Mouse (Mus musculus): ENCODE results near the gene Acsbg2.

DNA sequence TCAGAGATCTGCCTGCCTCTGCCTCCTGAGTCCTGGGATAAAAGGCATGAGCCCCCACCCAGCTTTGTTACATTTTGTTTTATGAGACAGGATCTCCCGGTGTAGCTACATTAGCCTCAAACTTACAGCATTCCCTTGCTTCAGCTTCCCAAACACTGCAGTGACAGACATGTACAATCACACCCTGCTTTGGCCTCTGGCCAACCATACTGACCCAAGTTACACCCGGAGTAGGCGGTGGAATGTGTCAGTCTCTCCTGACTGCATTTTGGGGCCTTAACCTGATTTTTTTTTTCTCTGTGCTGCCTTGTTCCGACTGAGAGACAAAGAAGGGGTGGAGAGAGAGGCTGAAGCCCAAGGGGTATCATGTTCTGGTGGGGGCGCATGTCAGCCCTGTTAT lies 10.1 kb upstream of the Acsbg2 start:
- TF ChIP-seq TAL1 (IDR thresholded peaks at IDR 0.05; ENCODE audit: low read length) (no peak), GATA1 (IDR thresholded peaks at IDR 0.05; ENCODE audit: low read length) (no peak)
